Mouse (Mus musculus) cerebellum, adult 8-10 months (tissue): ENCODE measurements around the gene Sap18b.
"Not testable (repeated sequence)": the region's sequence is repeated elsewhere in the genome, so short reads cannot be mapped to it uniquely, and the experiment has no call there.

Experiments used
- DNase-seq: peaks from one replicate; pipeline ENCODE4 v3.0.0; 2022

Gene Sap18b

DNA sequence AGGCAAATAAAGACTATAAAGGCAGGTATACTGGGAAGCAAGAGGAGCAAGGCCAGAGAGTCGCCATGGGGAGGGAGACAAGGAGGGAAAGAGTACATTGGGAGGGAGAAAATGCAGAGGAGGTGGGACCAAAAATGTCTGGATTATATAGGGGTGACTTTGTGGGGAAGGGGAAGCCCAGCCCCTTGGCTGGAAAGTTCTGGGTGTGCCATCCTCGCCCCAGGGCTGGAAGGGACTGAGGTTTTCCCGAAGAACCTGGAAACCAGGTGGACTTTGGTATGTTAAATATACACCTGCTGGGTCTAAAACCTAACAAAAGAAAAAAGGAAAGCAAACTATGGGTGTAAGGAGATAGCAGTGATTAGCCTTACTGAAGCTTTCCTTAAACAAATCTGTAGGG lies 5.0 kb downstream of the Sap18b start:
- DNase-seq, result no peak

DNA sequence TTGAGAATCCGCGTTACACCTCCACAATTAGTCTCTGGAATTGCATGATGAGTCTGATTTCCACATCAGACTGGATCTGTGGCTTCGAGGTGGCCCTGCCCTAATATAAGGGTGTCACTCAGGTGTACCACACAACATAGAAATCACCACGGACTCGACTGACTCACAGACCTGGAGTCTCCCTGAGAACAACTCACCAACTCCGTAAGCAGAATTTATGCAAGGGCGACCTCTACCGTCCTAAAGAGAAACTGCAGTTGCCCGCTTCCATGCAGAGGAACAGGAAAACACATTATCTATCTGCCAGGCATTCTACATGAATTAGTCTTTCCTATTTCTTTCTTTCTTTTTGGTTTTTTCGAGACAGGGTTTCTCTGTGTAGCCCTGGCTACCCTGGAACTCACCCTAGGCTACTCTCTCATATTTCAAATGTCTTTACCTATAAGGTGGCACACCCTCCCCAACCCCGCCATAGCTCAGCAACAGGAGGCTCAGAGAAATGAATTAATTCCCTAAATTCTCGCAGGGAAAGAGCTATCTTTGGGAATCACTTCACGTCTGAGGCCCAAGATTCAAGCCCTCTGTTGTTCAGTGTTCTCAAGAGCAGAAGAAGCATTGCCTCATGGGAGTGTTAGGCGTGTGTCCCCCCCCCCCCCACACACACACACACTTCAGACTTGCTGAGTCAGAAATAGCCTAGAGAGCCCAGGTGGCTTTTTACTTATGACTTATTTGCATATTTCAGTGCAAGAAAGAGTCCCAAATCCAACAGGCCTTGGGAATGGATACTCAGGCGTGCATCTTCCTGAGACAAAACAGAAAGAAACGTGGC lies 7.7 kb downstream of the Sap18b start:
- DNase-seq, result peak; percentile 80

DNA sequence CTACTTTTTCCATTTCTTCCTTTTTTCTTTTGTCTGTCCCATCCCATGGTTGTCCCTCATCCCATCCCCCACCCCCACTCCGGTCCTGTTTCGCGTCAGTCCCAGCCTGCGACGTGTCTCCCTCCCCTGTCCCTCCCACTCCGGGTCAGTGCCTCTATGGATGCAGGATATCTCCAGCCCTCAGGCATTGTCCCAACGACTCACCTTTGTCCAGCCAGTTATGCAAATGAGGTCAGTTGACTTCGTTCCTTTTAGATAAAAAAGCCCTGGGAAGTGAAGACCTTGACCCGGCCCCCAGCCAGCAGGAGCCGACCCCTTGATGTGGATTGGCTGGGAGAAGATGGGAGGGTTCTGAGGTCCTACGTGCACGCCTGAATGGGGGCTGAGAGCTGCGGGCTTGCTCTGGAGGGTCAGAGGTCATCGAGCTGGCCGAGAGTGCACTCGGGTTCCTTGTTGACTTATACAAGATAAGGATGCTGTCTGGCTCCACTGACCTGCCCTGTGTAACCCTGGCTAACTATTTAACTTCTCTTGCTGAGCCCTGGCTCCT lies 8.4 kb downstream of the Sap18b start:
- no peak for DNase-seq

DNA sequence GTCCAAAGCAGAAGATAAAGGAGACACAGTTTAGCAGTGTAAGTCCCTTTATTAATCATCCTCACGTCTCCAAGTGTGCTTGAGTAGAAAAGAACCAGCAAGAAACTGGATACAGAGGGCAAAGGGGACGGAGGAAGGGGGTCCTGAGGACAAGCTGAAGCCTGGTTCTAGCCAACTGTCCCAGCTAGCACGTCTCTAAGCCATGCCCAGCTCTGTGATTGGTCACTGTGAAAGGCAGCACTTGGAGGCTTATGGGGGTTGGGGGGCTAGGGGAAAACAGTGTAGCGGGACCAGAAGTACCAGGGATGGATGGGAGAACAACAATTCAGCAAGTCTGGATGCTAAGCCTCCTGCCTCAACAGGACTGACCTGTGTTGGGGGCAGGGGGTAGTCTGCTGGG lies 10.7 kb downstream of the Sap18b start:
- DNase-seq, result no peak

DNA sequence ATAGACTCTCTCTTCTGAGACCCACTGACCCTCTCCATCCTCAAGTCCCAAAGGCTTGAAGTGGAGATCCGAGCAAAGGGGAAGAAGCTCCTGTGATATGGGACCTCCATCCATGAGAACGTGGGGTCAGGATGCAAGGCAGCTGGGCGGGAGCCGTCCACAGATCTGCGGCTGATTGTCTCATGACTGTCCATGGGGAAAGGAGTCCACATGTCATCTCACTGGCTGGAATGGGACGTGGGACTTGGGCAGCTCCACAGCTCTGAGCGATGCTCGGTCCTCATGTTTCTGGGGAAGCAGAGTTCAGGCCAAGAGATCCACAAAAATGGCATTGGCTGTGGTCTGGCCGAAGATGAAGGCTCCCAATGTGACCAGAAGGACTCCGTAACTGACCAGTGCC lies 12.1 kb downstream of the Sap18b start:
- no peak for DNase-seq

DNA sequence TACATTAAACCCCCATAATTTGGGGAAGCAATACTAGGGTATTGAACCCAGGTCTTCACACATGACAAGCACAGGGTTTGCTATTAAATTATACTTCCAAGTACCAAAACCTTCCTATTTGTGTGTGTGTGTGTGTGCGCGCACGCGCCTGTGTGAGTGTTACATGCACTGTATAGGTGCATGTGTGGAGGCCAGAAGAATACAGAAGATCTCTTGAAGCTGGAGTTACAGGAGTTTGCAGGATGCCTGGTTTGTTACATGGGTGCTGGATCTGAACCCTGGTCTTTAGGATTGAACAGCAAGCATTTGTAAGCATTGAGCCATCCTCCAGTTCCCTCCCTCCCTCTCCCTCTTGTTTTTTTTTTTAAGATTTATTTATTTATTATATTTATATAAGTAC lies 14.1 kb downstream of the Sap18b start:
- no peak for DNase-seq

DNA sequence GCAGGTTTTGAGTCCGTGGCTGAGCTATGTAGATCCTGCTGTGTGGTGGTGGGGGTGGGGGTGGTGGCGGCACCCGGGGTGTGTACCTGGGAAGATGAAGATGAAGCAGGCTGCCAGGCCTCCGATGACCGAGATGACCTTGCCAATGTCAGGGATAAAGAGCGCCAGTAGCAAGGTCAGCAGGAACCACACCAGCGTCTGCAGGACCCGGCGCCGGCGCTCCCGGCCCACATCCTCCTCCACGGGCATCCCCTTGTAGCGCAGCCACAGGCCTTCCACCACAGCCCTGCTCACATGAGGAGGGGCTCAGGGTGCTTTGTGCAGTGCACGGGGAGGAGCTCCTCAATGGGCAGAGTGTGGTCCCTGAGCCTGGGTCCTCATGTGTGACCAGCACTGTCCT lies 16.3 kb downstream of the Sap18b start:
- no peak for DNase-seq

DNA sequence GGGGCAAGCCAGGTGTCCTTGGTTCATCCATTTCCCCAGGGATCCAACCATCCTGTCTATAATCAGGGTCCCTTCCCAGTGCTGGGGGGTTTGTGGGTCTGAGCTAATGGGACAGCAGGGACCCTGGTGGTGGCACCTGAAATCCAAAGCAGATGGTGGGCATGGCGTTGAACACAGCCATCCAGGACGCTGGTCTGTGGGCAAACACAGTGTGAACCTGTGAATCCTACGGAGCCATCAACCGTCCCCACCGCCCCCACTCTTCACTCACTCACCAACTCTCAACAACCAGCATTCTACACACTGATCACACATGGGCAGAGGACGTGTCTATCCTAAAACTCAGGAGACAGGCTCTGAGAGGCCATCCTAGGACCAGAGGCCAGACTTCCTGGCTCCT lies 18.8 kb downstream of the Sap18b start:
- no peak for DNase-seq

DNA sequence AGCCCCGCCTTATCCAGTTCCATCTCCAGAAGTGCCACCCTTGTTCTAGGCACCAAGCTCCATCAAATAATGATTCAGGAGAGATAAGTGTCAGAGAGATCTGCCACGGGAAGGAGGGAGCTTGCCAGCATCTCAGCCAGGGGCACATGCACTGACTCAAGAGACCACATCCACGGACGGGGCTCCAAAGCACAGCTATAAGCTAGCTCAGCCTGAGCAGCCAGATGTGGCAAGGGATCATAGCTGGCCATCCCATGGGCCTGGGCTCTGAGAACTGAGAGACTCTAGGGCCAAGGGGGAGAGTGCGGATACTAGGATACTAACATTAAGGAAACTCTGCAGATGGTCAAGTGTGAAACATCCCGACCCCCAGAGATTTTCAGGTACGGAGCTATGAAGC lies 19.9 kb downstream of the Sap18b start:
- no peak for DNase-seq

DNA sequence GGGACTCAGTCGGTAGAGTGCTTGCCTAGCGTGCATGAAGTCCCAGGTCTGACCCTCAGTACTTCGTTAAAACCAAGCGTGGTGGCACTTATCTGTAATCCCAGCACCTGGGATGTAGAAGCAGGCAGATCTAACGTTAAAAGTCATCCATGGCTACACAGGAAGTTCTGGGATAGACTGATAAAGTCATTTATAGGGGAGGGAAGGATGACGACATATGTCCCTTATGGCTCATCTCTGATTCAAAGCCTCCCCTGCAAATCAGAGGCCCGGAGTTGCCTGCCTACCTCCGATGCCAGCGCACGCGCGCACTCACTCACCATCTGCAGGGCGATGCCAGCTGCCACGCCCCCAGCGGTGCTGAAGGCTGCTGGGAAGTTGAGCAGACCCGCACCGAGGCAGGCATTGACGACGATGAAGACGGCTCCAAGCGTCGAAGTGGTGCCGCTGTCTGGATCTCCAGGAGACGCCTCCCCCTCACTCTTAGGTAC lies 23.0 kb downstream of the Sap18b start:
- no peak for DNase-seq

DNA sequence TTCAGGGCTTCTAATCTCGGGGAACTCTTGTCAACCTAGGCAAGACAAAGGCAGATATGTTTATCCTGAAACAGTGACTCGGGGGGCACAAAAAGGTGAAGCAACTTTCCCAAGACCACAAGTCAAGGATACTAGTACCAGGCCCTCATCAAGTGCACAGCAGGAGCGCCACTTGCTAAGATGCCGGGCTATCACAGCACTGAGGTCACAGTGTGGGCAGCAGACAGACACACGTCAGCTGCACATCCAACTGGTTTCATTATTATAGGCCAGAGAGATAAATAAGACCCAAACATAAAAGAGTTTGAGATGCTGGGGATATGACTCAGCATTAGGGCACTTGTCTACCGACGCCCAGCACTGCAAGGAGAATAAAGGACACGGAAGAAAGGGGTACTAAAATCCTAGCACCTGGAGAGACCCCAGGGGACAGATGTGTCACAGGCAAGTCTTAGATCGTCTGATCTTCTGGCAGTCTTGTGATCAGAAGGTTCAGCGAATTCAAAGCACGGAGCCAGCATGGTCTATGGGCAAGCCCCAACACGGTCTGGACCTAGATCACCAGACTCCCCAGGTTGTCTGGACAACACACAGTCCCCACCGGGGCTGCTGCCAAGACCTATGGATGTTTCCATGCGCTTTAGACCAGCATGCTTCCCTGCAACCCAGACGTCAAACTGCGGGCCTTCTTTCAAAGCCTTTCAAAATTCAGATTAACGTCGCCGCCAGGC lies 23.8 kb downstream of the Sap18b start:
- DNase-seq, result no peak

DNA sequence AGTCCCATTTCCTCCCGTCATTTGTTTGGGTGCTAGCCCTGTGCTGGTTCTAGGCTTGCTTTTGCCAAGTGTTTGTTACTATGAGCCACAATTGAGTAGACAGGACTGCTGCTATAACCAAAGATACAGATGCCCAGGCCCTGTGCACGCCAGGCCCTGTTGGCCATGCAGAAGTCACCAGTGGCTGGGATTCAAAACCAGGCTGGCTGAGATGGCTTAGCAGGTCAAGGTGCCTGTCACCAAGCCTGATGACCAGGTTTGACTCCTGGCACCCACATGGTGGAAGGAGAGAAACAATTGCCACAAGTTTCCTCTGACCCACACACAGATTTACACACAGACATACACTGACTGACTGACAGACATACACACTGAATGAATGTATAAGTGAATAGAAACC lies 25.2 kb downstream of the Sap18b start:
- no peak for DNase-seq

DNA sequence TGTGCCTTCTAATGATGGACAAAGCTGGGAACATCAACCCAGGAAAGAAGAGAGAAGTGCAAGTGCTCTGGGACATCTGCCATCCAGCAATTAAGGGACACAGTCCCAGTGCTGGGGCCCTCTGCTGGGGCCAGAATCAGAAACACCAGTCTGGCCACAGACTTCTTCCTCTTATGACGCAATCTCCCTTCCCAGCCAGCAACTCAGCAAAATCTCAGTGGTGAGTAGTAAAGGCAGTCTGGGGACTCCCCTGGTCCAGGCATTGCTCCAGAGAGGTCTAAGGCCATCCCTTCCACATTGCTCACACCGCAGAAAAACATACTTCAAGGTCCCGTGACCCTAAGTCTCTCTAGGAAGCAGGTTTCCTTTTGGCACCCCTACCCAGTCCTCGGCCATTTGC lies 27.1 kb downstream of the Sap18b start:
- no peak for DNase-seq

DNA sequence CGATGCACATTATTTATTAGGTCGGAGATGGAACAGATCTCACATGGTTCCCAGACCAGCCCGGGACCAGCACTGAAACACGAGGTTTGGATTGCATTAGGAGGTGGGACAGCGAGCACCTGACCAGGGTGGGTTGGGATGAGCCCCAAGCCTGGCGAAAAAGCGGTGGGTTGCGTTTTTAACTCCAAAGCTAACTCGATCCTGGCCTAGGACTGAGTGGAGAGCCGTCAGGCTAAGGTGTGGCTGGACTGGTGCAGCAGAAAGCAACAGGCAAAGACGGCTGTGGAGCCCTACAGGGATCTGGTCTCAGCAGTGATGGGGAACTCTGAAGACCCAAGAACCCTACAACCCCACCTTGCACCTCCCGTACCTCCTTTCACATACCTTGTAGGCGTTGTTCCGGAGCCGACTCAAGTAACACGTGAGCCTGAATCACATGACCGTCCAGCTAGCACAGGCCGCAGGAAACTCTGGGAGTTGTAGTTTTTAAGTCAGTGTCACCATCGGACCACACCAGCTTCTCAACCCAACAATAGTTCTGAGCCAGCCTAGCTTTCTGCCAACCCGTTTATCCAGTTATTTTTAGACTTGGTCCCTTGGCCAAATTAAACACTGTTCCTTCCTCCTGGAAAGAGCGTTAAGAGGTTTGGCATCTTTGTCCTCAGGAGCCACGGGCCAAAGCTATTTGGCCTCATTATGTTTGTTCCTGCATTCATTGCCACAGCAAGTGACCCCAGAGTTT lies 28.1 kb downstream of the Sap18b start, which contains the start of gene Slc38a7:
TSS of gene Slc38a7 (minus strand) at position 438 of the 742 bp plus-strand sequence.
- peak; percentile 71 for DNase-seq

DNA sequence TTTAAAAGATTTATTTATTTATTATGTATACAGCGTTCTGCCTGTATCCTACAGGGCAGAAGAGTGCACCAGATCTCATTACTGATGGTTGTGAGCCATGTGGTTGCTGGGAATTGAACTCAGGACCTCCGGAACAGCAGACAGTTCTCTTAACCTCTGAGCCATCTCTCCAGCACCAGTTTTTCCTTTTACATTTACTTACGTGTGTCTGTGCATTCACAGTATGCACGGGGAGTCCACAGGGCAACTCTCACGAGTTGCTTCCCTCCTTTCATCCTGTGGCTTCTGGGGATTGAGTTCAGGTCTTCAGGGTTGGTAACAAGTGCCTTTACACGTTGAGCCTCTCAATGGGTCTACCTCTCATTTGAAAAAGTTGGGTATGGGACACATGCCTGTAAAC lies 29.0 kb downstream of the Sap18b start:
- no peak for DNase-seq

DNA sequence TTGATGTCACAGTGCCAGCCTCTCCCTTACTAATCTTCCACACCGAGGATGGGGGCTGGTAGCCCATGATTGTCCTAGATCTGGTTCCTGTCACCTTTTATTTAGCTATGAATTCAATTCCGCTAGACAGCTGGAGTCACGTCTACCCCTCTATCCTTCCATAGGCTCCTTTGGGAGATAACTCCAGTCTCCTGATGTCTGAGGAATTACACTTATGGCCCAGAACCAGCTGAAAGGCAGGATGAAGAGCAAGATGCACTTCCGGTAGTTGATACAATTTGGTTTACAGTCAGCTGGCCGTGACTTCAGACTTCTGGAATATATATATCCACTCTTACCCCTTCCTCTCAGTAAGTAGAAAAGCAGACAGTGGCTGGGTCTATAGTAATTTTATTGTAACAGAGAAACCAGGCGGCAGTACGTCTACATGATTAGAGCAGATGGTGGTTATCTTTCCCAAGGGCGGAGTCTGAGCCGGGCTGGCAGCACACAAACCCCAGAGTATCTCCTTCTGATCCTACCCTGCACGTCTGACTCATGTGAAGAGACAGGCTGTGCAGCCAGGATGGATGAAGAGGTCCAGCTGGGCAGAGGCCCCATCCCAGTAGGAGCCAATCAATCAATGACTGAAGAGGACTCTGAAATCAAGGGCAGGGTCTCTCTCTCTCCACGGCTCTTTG lies 38.8 kb downstream of the Sap18b start:
- not testable (repeated sequence) for DNase-seq

DNA sequence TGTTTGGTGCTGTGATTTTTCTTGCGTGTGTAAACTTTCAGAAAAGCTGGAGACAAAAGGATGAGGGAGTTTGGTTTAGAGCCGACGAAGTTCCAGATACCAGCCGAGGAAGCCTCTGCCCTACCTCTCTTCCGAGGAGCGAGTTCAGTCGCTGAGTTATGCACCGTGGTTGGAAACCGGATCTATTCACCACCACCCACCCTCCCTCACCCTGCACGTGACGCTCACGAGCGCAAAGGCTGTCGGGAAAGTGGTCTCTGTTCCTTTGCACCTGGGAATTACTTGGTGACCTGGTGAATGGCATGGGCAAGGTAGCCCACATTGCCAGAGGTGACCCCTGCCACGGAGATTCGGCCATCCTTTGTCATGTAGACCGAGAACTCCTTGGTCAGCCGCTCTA lies 39.7 kb downstream of the Sap18b start:
- not testable (repeated sequence) for DNase-seq

DNA sequence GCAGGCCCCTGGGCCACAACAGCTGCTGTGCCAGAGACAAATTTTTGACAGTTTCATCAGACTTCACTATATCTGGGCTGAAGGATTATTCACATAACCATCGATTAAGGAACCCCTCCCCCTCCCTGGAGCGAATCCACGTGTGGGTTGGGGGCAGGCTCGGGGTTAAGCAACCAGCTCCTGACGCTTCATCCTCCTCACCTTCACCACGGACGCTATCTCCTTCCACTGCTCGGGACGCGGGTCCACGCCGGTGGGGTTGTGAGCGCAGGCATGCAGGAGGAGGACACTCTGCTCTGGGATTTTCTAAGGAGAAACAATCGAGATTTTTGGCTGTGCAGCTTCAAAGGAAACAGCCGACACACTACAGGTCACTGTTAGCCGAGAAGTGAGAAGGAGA lies 46.5 kb downstream of the Sap18b start:
- DNase-seq, result no peak

DNA sequence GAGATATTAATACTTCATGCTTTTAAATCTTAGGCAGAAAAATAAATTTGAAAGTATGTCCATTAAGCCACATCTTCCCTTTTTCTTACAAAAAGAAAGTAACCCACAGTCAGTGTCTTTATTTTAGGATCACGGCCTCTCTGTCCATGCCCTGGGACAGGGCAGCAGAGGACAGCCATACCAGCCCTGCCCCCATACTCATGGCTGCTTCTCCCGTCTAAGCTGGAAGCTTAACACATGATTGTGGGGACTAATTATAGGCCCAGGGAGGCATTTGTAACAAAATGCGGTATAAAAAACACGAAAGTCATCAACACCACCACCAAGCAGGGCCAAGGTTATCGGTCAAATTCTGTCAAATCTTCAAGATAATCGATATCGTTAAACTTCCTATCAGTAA lies 50.1 kb downstream of the Sap18b start:
- DNase-seq, result no peak
